Mouse (Mus musculus) cerebellum, postnatal 14 days (tissue): ENCODE results near the gene Hyou1.
"Not testable (repeated sequence)": the region's sequence is repeated elsewhere in the genome, so short reads cannot be mapped to it uniquely, and the experiment has no call there.

Experiments
- DNase-seq, 2 experiments: peaks; one replicate each; pipeline ENCODE4 v3.0.0; 2021; ENCODE audit warnings: mixed read lengths in 2 of 2

The Hyou1 gene

GRCm38 (mm10) chr9:44352337-44352736, 27.0 kb upstream of the Hyou1 start:
- no peak for DNase-seq

DNA sequence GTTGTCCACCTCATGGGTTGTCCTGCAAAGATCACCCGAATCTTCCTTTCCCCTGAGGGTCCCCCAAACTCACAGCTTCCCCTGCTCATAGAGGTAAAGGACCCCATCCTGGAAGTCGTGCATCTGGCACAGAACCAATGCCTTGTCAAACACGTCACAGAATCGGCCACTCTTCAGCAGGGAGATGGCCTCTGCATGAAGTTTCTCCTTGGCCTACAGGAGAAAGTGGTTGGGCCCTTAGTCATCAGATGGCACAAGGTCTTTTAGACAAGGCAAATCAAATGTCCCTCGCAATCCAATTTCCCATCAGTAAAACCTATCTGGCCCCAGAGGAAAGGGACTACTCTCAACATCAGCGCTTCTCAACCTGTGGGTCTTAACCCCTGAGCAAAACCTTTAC, 26.1 kb upstream of the Hyou1 start:
- no peak for DNase-seq

- DNase-seq = peak; percentile 43 to 48
Observed at GRCm38 (mm10) chr9:44357207-44357606, 22.1 kb upstream of the Hyou1 start.

GRCm38 (mm10) chr9:44361190-44361917, 17.9 kb upstream of the Hyou1 start, which contains the start of gene Vps11:
Gene Vps11, minus strand, starts transcription at chr9:44361670.
- DNase-seq = peak; percentile 96 to 98

GRCm38 (mm10) chr9:44361931-44362330, 17.4 kb upstream of the Hyou1 start:
- not testable (repeated sequence) for DNase-seq

- DNase-seq = peak in 1 of 2 experiments; percentile 47
Observed at GRCm38 (mm10) chr9:44364480-44364879, 14.8 kb upstream of the Hyou1 start.

DNA sequence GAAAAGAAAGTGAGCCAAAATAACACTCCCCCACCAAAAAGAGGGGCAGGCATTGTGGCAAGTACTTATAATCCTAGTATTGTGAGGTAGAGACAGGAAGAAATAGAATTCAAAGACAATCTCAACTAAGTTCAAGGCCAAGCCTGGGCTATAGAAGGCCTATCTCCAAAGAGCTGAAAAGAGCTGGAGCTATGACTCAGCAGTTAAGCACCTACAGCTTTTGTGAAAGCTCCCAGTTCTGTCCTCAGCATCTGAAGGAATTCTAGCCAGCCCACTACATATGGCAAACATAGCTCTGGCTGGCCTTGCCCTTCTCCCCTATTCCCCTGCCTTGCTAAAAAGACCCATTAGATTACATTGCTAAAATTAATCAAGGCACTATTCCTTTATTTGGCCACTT, 5.9 kb upstream of the Hyou1 start:
- DNase-seq = no peak

DNA sequence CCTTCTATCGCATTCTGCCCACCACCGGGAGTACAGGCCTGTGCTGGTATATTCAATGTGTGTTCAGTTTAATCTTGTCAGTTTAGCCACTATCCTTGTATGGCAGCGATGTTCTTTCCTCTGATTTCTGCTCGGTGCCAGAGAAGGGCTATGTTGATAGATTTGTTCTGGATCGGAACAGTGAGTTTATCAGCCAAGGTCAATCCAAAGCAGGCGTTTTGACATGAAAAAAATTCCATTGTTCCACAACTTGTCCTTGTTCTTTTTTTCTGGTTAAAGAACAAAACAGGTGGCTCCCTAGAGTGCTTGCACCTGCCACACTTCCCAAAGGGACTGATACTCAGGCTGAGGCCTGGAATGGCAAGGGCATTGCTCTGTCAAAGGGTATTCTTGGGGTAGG, 3.1 kb upstream of the Hyou1 start:
- DNase-seq = no peak

DNA sequence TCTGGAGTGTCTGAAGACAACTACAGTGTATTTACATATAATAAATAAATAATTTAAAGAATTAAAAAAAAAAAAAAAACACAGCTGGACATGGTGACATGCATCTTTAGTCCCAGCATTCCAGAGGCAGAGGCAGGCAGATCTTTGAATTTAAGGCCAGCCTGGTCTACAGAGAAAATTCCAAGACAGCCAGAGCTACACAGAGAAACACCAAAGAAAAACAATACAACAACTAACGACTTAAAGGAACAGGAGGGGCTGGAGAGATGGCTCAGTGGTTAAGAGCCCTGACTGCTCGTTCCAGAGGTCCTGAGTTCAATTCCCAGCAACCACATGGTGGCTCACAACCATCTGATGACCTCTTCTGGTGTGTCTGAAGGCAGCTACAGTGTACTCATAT, 2.0 kb upstream of the Hyou1 start:
- not testable (repeated sequence) for DNase-seq

GRCm38 (mm10) chr9:44378153-44378730, 1.0 kb upstream of the Hyou1 start:
- no peak for DNase-seq

GRCm38 (mm10) chr9:44379862-44380261, 572 bp downstream of the Hyou1 start:
- DNase-seq = peak; percentile 38 to 61

DNA sequence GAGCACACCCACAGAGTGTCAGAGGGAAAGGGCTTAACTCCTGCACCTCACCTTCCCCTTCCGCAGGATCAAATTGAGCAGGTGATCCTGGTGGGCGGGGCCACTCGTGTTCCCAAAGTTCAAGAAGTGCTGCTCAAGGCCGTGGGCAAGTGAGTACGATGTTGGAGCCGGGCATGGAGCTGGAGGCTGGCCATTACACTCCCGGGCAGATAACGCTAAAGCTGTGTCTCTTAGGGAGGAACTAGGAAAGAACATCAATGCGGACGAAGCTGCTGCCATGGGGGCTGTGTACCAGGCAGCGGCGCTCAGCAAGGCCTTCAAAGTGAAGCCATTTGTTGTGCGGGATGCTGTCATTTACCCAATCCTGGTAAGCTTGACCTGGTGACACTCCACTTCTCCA, 5.3 kb downstream of the Hyou1 start:
- DNase-seq = no peak

GRCm38 (mm10) chr9:44387221-44387620, 7.9 kb downstream of the Hyou1 start:
- DNase-seq = no peak

DNA sequence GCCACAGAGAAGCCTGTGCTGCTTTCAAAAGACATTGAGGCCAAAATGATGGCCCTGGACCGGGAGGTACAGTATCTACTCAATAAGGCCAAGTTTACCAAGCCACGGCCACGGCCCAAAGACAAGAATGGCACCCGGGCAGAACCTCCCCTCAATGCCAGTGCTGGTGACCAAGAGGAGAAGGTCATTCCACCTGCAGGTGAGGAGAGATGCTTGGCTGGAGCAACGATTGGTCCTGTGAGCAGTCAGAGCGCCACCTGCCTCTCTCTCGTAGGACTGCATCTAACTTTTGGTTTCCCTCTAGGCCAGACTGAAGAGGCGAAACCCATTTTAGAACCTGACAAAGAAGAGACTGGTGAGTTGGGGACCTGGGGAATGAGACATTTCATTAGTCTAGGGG, 10.0 kb downstream of the Hyou1 start:
- DNase-seq = peak; percentile 75 to 84

DNA sequence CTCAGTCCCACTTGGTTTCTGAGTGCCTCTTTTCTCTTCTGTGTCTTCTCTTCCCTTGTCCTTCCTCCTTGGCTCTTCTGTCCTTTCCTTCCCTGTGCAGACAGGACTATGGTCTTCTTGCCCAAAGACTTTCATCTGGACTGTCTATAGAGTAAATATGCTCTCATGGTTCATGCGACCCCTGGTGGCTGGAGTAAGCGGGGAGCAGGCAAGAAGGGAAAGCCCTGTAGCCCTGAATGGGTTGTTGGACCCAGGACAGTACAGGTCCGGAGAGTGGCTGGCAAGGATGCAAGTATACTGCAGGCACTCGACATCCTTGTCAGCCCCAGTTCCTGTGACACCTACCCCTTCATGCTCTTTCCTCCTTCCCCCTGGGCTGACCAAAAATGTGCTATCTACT, 12.2 kb downstream of the Hyou1 start:
- DNase-seq = peak; percentile 82 to 91

DNA sequence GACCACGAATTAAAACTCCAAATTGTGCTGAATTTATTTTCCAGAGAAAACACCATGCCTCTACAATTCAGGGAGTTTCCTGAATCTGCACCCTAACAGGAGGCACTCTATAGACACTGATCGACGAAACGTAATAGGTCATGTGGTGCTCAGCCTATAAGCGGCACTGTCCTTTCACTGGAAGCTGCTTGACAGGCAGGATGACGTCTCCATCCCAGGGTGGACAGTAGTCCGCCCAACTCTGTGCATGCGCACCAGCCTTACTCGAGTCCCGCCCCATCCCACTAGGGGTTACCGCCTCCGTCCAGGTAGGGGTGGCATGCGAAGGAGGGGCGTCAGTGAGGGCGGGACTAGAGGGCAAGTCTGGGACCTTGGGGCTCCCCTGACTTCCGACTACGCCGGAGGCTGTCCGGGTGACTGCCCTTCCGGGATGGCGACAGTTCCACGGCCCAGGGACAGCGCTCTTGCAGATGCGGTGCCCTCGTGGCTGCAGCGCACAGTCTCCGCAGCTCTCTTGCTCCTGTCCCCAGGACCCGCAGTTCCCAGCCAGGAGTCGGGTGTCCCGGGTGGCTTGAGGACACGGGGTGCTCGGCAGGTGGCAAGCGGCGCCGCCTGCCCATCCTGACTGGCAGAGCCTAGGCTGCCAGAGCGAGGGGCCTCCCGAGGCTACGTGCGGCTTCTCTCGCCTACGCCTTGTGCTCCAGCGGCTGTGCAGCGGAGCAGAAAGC, 17.6 kb downstream of the Hyou1 start, which contains the start of gene Slc37a4:
Gene Slc37a4 (plus strand): TSS at position 169 of the 728 bp plus-strand sequence.
- DNase-seq = peak; percentile 95 to 98

DNA sequence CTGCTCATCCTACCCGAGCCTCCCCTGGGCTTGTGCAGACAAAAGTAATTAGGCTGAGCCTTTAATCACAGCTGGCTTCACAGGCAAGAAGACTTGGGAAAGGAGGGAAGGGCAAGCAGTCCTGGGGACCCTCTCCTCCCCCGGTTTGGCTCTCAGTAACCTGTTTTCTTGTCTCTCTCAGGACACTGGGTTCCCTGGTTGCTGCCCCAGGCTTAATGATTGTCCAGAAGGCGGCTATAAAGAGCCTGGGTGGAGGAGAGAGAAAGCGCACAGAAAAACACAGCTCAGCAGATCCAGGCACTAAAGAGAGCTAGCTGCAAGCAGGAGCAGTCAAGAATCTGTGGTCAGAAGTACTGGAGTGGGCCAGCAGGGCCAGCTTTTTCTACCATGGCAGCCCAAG, 18.8 kb downstream of the Hyou1 start:
- DNase-seq = no peak

DNA sequence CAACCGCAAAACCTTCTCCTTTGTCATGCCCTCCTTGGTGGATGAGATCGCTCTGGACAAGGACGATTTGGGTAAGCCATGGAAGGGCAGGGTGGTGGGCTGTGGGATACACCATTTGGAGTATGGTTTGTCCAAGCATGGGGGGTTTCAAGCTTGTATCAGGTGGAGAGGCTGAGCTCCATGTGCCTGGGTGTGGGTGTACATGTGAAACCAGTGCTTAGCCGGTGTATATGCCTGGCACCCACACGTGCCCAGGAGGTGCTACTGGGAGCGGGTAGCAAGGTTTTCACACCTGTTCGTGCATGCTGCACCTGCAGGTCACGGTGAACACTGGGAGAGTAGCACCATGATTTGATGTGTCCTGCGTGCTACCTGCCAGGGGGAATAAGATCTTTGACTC, 19.3 kb downstream of the Hyou1 start:
- DNase-seq = no peak

DNA sequence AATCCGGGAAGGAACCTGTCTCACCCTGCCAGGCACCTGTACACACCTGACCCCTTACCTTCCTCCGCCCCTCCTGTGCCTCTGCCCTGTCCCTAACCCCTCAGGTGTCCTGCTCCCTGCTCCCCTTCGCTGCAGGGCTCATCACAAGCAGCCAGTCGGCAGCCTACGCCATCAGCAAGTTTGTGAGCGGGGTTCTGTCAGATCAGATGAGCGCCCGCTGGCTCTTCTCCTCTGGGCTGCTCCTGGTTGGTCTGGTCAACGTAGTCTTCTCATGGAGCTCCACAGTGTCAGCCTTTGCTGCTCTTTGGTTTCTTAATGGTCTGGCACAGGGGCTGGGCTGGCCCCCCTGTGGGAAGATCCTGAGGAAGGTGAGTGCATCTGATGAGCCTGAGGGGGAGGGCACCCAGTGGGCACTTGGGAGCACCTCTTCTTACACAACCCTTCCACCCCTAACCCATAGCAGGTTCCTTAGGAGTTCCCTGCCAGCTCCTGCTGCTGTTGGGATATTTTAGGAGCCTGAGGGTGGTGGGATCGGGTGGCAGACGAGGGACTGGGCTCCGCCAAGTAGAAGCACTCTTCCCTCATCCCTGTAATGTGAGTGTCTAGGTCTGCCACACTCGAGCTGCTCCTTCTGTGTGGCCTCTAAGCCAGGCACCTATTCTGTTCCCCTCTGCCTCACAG, 20.0 kb downstream of the Hyou1 start:
- no peak for DNase-seq

- peak in 1 of 2 experiments; percentile 46 for DNase-seq
Observed at GRCm38 (mm10) chr9:44399795-44400114, 20.5 kb downstream of the Hyou1 start.

GRCm38 (mm10) chr9:44401081-44401480, 21.8 kb downstream of the Hyou1 start:
- no peak for DNase-seq

GRCm38 (mm10) chr9:44405011-44405410, 25.7 kb downstream of the Hyou1 start:
- no peak for DNase-seq
